Mouse (Mus musculus) CH12.LX (cell line): ENCODE measurements at regions not wholly inside any gene's neighbourhood (a gene's known extent, or its start where the extent isn't known, plus 50 kb on each side); places are given as distances from the start of the nearest gene placed in this dataset.

Experiments
- DNase-seq: peaks from one replicate; pipeline ENCODE4 v3.0.0-alpha.2; 2013; ENCODE audit errors: extremely low read depth
- H3K27ac ChIP-seq: 2 replicates; pipeline ENCODE4 v1.5.1; 2012; ENCODE audit warnings: low read depth, mild to moderate bottlenecking, control low read depth, moderate library complexity; ENCODE audit not compliant: insufficient read depth
- H3K27me3 ChIP-seq: replicated peaks from 2 replicates; pipeline ENCODE3; 2012; ENCODE audit warnings: inconsistent platforms
- H3K36me3 ChIP-seq, 2 experiments: replicated peaks in 1 of 2; 2 replicates each; pipeline versions ENCODE3 to v1.6.1; 2012; ENCODE audit warnings: inconsistent platforms in 1 of 2, low read length in 1 of 2, mild to moderate bottlenecking in 1 of 2, mixed read lengths in 1 of 2, moderate library complexity in 1 of 2; ENCODE audit not compliant: control insufficient read depth in 1 of 2, insufficient read depth in 1 of 2
- H3K4me1 ChIP-seq, 2 experiments: 2 replicates each; pipeline ENCODE4 v1.6.1; 2012; ENCODE audit warnings: inconsistent platforms in 1 of 2, moderate library complexity in 1 of 2; ENCODE audit not compliant: insufficient read depth in 2 of 2, control insufficient read depth in 1 of 2
- H3K4me2 ChIP-seq: 2 replicates; pipeline ENCODE4 v1.6.1; 2012; ENCODE audit warnings: low read depth, mild to moderate bottlenecking, control low read depth; ENCODE audit not compliant: poor library complexity, insufficient read depth, severe bottlenecking
- H3K4me3 ChIP-seq, 3 experiments: fragments of 150-350 bp in 1 of 3; sonication (generic) in 1 of 3; replicated peaks in 1 of 3; 2 replicates each; pipeline versions ENCODE3 to v1.5.1; 2011 to 2012; ENCODE audit warnings: low read depth in 2 of 3, low read length in 2 of 3, mild to moderate bottlenecking in 2 of 3, moderate library complexity in 2 of 3, control low read depth in 1 of 3, improper control_type of control experiment in 1 of 3, inconsistent platforms in 1 of 3, mixed read lengths in 1 of 3; ENCODE audit not compliant: poor library complexity in 1 of 3
- H3K79me2 ChIP-seq: replicated peaks from 2 replicates; pipeline ENCODE4 v1.6.1; 2012; ENCODE audit warnings: mild to moderate bottlenecking, moderate library complexity; ENCODE audit not compliant: control insufficient read depth, poor library complexity, insufficient read depth, severe bottlenecking; ENCODE audit errors: extremely low read depth
- H3K9ac ChIP-seq: 2 replicates; pipeline ENCODE4 v1.6.1; 2012; ENCODE audit warnings: low read depth, mild to moderate bottlenecking, control low read depth, moderate library complexity; ENCODE audit not compliant: insufficient read depth
- H3K9me3 ChIP-seq: replicated peaks from 2 replicates; pipeline ENCODE3; 2012; ENCODE audit warnings: low read length, inconsistent platforms, mixed read lengths
- CTCF ChIP-seq, 2 experiments: IDR thresholded peaks in 1 of 2; conservative IDR thresholded peaks in 1 of 2; 2 replicates each; pipeline ENCODE4 v1.5.1; 2011 to 2012; ENCODE audit warnings: low read depth in 2 of 2, low read length in 2 of 2, improper control_type of control experiment in 1 of 2, inconsistent platforms in 1 of 2, mild to moderate bottlenecking in 1 of 2, moderate library complexity in 1 of 2
- ELF1 ChIP-seq: IDR thresholded peaks from 2 replicates; pipeline ENCODE4 v1.6.1; 2014; ENCODE audit warnings: low read depth, mild to moderate bottlenecking, inconsistent platforms, low read length, improper control_type of control experiment
- EP300 ChIP-seq: IDR thresholded peaks from 2 replicates; pipeline ENCODE4 v1.6.1; 2011; ENCODE audit warnings: low read length, improper control_type of control experiment
- ETS1 ChIP-seq: conservative IDR thresholded peaks from 2 replicates; pipeline ENCODE4 v1.6.1; 2012; ENCODE audit warnings: low read depth, mild to moderate bottlenecking, inconsistent platforms, low read length, improper control_type of control experiment, moderate library complexity
- GABPA ChIP-seq: IDR thresholded peaks from 2 replicates; pipeline ENCODE4 v1.6.1; 2012; ENCODE audit warnings: low read depth, low read length, improper control_type of control experiment, inconsistent platforms; ENCODE audit not compliant: insufficient replicate concordance
- KAT2A ChIP-seq: IDR thresholded peaks from 2 replicates; pipeline ENCODE4 v1.6.1; 2012; ENCODE audit warnings: low read length, improper control_type of control experiment, inconsistent platforms; ENCODE audit not compliant: insufficient replicate concordance
- MAFK ChIP-seq: IDR thresholded peaks from 2 replicates; pipeline ENCODE4 v1.6.1; 2011; ENCODE audit warnings: low read length, improper control_type of control experiment; ENCODE audit not compliant: insufficient replicate concordance
- MAX ChIP-seq: IDR thresholded peaks from 2 replicates; pipeline ENCODE4 v1.6.1; 2011; ENCODE audit warnings: low read length, improper control_type of control experiment
- MAZ ChIP-seq: IDR thresholded peaks from 2 replicates; pipeline ENCODE4 v1.6.1; 2012; ENCODE audit warnings: low read depth, mild to moderate bottlenecking, inconsistent platforms, low read length, improper control_type of control experiment, moderate library complexity
- MYC ChIP-seq: IDR thresholded peaks from 2 replicates; pipeline ENCODE4 v1.6.1; 2011; ENCODE audit warnings: low read depth, mild to moderate bottlenecking, improper control_type of control experiment, low read length
- NRF1 ChIP-seq: IDR thresholded peaks from 2 replicates; pipeline ENCODE4 v1.6.1; 2014; ENCODE audit warnings: low read depth, mild to moderate bottlenecking, inconsistent platforms, low read length, improper control_type of control experiment, moderate library complexity
- PAX5 ChIP-seq: IDR thresholded peaks from 2 replicates; pipeline ENCODE4 v1.6.1; 2012; ENCODE audit warnings: low read length, inconsistent platforms, mixed read lengths
- POLR2A ChIP-seq: IDR thresholded peaks from 2 replicates; pipeline ENCODE4 v1.6.1; 2011; ENCODE audit warnings: low read depth, mild to moderate bottlenecking, improper control_type of control experiment, low read length
- RAD21 ChIP-seq: IDR thresholded peaks from 2 replicates; pipeline ENCODE4 v1.6.1; 2011; ENCODE audit warnings: low read depth, mild to moderate bottlenecking, low read length, improper control_type of control experiment, moderate library complexity
- SIN3A ChIP-seq: IDR thresholded peaks from 2 replicates; pipeline ENCODE4 v1.6.1; 2012; ENCODE audit warnings: low read length, improper control_type of control experiment, inconsistent platforms
- TCF12 ChIP-seq: IDR thresholded peaks from 2 replicates; pipeline ENCODE4 v1.6.1; 2014; ENCODE audit warnings: low read depth, mild to moderate bottlenecking, inconsistent platforms, low read length, improper control_type of control experiment
- USF2 ChIP-seq: conservative IDR thresholded peaks from 2 replicates; pipeline ENCODE4 v1.6.1; 2011; ENCODE audit warnings: low read depth, low read length, improper control_type of control experiment
- ZC3H11A ChIP-seq: IDR thresholded peaks from 2 replicates; pipeline ENCODE4 v1.6.1; 2012; ENCODE audit warnings: low read depth, mild to moderate bottlenecking, inconsistent platforms, low read length, improper control_type of control experiment
- dilution Hi-C: fragments of 300-500 bp; cut with MboI; formaldehyde crosslinking; loops from 2 replicates; pipeline ENCODE4 v1.14.3; 2020; ENCODE audit warnings: low sequenced_read_pairs; ENCODE audit not compliant: extremely low pct_unique_long_range_greater_than_20kb, extremely low pct_ligation_motif_present
- in situ Hi-C: fragments of 300-500 bp; cut with MboI; formaldehyde crosslinking; loops from 3 replicates; pipeline ENCODE4 v1.14.3; 2019; ENCODE audit warnings: low sequenced_read_pairs, low pct_ligation_motif_present, low pct_unique_long_range_greater_than_20kb, mixed read lengths

- Histone ChIP-seq H3K27ac (no peak overlapping the region), H3K79me2 (no peaks in the 10 kb centered on the region), H3K4me1 (peaks cover 0 to 5% of the 10 kb centered on the region in 2 experiments; a peak in 1 of 4 replicates), H3K4me2 (no peak overlapping the region), H3K9me3 (no peaks in the 10 kb centered on the region), H3K36me3 (no peaks in the 10 kb centered on the region), H3K27me3 (no peaks in the 10 kb centered on the region), H3K9ac (no peak overlapping the region), H3K4me3 (no peak overlapping the region)
- TF ChIP-seq USF2 (no peak), TCF12 (no peak), MYC (no peak), MAFK (no peak), CTCF (conservative IDR thresholded peaks at IDR 0.05 in 1 of 2, IDR thresholded peaks at IDR 0.05 in 1 of 2; ENCODE audit: low read depth in 2 of 2, low read length in 2 of 2) (no peak), EP300 (no peak), PAX5 (no peak), ZC3H11A (no peak), KAT2A (no peak), ETS1 (no peak), POLR2A (no peak), MAX (no peak), RAD21 (no peak), SIN3A (no peak), GABPA (no peak), NRF1 (no peak), MAZ (no peak)
- dilution Hi-C loops (no loop called here), in situ Hi-C loops (no loop called here)
- no peak for DNase-seq
Measured at GRCm38 (mm10) chr6:144876758-144877157, 95.0 kb upstream of the Sox5 start.

GRCm38 (mm10) chr6:144875862-144876261, 94.1 kb upstream of the Sox5 start:
- Histone ChIP-seq H3K4me3 (no peak overlapping the region), H3K4me2 (no peak overlapping the region), H3K27ac (no peak overlapping the region), H3K79me2 (no peaks in the 10 kb centered on the region), H3K27me3 (no peaks in the 10 kb centered on the region), H3K9ac (no peak overlapping the region), H3K4me1 (peaks cover 0 to 13% of the 10 kb centered on the region in 2 experiments; a peak in 2 of 4 replicates), H3K9me3 (no peaks in the 10 kb centered on the region), H3K36me3 (no peaks in the 10 kb centered on the region)
- in situ Hi-C loops (no loop called here), dilution Hi-C loops (no loop called here)
- no peak for TF ChIP-seq ELF1
- DNase-seq: no peak
